Mouse (Mus musculus): ENCODE measurements at regions not wholly inside any gene's neighbourhood (a gene's known extent, or its start where the extent isn't known, plus 50 kb on each side); places are given as distances from the start of the nearest gene placed in this dataset.

DNA sequence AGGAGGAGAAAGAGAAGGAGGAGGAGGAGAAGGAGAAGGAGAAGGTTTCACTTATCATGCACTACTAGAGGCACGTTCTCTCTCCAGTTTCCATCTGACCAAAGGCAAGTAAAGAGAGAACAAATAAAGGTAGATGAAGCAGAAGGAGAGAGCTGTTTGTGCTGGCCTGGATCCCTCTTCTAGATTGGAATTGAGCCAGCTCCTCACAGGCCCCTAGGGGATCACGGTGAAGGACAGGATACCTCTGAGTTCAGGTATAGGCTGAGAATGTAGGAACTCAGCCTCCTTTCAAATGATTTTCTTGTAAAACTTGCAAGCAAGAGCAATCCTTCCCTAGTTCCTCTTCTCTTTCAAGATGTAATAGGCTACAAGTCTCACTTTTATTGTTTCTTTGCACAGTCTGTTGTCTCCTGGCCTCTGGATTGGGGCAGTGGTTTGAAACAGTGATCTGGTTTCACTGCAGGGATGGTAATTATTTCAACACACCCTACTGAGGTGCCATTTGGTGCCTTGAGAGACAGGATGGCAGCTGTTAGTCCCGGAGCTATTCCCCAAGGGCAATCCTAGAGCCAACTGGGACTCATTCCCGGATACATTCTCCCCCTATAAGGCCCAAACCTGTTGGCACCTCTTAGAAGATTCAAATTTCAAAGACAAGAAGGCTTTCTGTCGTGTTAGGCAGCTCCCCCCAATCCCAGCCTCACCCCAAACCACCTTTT is 134.8 kb downstream of the Gm9817 start:
- no peak for DNase-seq

DNA sequence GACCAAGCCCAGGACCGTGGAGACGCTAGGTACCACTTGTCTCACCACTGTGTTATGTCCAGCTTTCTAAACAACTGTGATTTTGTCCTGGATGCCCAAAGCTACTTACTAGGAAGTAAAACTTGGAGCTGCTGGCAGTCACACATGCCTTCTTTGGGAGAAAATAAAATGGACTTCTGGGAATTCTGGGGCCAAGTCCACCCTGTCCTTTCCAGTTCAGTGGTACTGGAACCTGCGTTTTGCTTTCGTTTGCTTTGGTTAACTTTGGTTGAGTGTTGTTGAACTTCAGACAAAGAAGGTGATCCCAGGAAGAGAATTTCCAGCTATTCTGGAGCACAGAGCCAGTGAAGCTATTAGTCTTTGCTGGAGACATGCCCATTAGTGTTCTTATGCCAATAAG is 139.8 kb downstream of the Gm9817 start:
- no peak for DNase-seq

DNA sequence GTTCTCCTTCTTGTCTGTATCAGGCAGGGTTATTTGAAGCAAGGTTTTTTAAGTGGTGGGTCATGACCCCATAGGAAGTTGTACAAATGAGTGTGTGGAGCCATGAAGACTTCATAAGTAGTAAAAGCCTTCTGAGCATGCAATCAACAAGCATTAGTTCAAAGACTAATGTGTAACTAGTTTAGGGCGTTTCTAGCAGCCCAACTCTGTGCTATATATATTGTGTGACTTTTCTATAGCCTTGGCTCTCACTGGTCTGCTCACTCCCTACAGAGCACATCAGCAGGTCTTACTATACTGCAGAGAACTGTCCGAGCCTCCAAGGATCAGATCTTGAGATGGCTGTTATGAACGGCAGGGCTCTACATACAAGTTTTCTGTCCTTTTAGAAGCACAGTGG is 141.2 kb downstream of the Gm9817 start:
- no peak for DNase-seq

- DNase-seq = no peak
These were observed 152.3 kb downstream of the Gm9817 start for GRCm38 (mm10) chr13:45230804-45231203.

- DNase-seq = no peak
These were observed 154.3 kb upstream of the Mylip start for GRCm38 (mm10) chr13:45235236-45235635.

DNA sequence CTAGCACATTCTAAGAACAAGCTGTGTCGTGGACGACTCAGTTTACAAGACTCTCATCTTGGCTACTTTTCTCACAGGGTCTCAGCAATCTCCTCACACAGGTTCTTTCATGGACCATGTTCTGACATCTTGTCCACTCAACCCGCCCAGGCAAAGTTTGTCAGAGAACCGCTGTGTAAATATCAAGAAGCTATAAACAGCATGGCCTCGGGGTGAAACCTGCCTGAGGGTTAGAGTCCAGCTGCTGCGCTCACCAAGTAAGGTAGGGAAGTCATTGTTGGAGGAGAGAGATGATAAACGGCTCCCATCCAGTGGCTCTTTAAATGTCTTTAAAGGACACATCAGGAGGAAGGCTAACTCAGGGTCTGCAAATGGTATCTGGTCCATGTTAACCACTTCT is 151.3 kb upstream of the Mylip start:
- DNase-seq = no peak

GRCm38 (mm10) chr13:45239153-45239552 is 150.4 kb upstream of the Mylip start:
- DNase-seq = peak; percentile 6 to 9

DNA sequence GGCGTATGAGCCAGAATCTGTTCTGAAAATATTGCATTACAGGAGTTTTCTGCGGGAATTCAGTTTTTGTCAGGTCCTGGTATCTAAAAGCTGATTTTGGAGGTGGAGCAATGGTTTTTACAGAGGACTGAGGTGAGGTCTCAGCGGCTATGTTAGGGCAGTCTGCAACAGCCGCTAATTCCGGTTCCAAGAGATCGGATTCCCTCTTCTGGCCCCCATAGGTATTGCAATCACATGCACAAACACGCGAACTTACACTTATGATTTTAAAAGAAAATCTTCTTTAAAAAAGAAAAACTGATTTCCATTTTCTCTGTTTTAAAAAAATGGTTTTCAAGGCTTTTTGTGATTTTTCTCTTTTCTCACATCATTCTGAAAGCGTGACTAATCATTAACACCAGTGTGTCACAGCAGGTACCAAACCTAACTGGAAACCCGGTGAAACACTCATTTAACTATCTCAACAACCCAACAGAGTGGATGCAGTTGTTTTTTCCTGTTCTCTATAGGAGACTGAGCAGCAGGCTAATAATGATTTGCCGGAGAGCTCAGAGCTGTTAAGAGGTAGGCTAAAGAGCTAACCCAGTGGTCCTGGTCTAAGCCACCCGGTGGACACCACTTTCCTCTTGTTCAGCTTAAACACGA is 149.4 kb upstream of the Mylip start:
- no peak for DNase-seq

DNA sequence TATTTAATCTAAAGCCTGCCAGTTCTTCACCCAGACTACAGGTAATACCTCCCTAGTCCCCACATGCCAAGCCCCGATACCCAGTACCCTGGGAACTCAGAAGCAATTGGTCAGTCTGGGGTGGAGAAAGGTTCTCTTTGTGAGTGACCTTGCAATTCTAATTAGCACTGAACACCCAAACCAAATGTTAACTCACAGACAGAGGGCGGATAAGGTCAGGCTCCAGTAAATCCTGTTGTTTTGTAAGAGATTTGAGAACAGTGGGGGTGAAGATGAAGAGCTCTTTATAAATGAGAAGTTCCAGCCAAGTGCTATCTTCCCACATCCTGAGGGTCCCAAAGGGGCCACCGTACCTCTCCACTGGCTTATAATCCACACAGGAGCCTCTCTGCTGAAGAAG is 147.3 kb upstream of the Mylip start:
- no peak for DNase-seq

DNA sequence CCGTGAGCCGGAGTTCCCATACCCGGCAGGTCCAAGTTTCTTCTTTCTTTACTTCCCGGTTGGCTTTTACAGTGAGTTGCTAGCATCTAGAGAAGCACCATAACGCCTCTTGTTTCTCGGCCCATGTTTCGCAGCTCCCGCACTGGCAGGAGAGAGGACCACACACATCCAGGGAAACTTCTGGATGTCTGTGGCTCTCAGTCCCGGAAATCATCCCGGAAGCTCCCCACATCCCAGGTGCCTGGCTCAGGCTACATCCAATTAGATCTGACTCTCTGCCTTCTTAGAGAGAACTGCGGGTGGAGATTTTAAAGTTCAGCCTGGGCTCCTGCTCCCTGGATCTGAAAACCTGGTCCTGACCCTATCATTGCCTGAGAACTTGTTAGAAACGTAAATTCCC is 146.8 kb upstream of the Mylip start:
- DNase-seq = no peak

- peak in 1 of 2 experiments; percentile 11 for DNase-seq
These were observed 143.9 kb upstream of the Mylip start for GRCm38 (mm10) chr13:45245651-45246050.

- no peak for DNase-seq
These were observed 143.2 kb upstream of the Mylip start for GRCm38 (mm10) chr13:45246341-45246740.

DNA sequence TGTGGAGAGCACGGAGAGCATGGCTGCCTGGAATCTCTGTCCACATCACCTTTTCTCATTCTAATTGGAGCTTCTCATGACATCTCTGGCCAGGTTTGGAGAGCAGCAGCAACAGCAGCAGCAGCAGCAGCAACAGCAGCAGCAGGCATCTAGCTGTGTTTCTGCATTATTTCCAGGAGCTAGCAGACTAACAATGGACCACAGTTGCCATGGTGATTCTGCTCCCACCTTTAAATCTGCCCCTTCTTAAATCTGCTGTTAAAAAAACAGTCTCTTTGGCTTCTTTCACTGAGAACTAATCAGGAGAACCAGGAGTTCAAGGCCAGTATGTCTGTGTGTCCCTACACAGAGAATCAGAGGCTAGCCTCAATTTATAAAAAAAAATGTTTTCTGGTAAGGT is 139.5 kb upstream of the Mylip start:
- no peak for DNase-seq

- DNase-seq = no peak
These were observed 138.5 kb upstream of the Mylip start for GRCm38 (mm10) chr13:45251068-45251467.

DNA sequence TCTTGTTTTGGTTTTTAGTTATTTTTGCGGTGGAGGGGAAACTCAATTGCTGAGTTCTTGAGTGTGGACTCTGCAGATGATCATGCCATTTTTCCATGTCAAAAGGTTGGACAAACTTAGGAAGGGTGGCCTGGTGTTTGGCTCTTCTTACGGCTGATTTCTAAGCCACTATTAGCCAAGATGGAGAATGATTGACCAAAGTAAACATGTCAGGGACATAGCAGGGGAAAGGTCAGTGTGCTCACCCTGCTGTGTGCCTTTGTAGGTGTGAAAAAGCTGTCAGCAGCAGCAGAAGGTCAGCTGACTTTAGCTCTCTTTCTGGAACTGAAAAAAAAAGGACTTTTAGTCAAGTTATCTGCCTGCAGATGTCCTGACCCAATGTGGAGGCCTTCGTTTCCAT is 137.4 kb upstream of the Mylip start:
- no peak for DNase-seq

DNA sequence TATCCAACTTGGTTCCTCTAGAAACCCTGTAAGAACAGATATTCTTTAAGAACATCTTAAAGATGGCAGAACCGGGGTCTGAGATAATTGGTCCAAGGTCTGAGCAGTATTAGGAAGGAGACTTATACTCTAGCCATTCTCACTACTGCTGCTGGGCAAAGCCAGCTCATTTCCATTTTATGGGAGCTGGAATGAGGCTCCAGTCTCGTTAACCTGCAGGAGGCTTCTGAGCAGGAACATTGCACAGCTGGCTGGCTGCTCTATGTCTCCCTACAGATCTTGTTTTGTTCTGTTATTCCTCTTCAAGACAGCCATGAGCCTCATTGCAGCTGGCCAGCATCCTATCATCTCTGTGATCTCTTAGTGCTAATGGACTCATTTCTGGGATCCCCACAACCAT is 136.3 kb upstream of the Mylip start:
- no peak for DNase-seq

- DNase-seq = no peak
These were observed 134.3 kb upstream of the Mylip start for GRCm38 (mm10) chr13:45255277-45255676.

DNA sequence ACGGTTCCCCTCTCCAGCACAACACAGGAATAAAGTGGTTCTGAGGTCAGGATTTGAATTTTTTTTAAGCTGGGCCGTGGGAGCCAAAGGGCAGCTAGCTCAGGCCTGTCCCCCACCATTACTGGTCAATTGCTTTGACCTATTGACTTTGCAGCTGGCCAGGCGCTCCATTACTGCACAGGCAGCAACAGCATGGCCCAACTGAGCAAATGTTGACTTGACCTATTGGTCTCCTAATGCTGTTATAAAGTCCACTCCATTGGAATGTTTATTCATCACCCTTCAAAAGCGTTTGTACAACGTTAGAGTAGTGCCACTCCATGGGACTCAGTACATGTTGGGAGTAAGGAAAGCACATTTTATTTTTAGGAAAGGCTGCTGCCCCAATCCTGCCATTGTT is 127.5 kb upstream of the Mylip start:
- no peak for DNase-seq

DNA sequence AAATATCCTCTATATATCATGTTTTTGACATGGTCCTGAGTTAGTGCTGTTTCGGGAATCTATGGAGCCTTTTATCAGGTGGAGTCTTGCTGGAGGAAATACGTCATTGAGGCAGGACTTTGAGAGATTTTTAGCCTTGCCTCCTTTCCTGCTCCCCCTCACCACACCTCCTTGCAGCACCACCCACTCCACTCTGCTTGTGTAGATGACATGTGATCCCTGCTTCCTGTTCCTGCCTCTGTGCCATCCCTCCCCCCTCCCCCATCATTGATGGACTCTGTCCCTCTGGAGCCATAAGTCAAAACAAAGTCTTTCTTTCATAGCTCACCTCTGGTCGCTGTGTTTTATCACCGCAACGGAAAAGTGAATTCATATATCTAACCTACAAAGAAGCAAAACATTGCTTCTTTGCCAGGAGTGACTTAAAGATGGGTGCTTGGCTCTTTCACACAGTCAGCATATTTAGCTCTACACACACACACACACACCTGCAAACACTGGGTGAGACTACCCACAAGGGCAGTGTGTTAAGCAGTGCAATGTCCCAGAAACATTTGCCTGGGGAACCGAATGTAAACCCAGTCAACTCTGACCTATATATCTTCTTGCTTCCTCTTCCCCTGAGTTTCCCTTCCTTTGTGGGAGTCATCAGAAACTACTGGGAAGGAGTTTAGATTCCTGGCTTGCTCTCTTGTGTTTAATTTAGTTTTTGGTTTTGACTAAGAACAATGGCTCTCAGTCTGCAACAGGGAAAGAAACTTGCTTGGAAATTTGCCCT is 123.1 kb upstream of the Mylip start:
- DNase-seq = no peak

DNA sequence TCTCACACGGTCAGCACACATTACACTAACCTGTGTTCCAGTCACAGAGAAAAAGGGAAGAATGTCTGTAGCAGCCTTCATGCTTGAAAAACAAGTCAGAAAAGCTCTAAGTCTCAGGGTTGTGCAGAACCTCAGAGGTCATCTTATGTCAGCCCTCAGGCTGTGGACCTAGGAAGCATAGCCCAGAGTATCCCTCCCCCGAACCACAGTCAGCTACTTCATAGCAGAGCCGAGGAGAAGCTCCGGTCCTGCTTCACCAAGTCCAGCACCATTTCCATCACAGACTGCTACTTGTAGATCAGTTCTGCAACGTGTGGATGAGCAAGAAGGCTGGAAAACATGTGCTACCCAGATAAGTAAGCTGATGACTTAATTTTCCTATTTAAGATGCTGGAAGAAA is 122.1 kb upstream of the Mylip start:
- no peak for DNase-seq

DNA sequence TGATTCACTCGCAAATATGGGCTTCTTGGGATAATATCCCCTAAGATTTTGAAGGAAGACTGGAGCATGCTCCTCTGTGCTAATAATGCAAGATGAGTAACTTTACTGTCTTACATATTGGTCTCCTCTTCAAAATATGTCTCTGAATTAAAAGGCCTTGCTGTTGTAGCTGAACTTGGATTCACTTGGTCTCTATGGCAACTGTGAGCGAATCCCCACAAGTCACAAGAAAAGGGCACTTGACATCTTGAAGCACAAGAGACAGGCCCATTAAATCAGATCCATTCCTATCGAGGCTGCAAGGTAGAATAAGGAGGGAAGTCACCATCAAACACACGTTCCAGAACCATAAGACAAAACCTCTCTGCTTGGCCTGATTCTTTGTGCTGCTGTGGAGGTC is 121.6 kb upstream of the Mylip start:
- no peak for DNase-seq

GRCm38 (mm10) chr13:45274261-45274884 is 115.2 kb upstream of the Mylip start:
- DNase-seq = peak; percentile 59 to 74

DNA sequence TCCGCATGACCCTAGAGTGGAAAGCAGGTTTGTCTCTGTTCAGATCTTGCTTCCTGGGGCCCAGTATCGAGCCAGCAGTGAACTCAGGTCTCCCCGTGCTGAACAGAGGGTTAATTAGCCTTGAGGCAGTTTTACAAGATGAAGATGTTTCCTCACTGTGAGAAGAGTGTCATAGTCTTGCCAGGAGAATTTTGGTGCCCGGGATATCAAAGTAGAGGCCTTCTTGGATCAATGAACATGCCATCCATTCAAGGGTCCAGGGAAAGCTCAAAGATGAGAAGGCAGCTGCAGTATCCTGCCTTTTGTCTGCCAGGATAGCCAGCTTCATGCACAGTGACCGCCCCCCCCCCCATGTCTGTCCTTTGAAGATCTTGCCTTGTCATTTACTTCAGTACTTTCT is 114.2 kb upstream of the Mylip start:
- peak in 1 of 2 experiments; percentile 32 for DNase-seq

All from heart, adult 18-20 months (tissue).